Mouse (Mus musculus) embryonic facial prominence, embryonic 15.5 days (tissue): ENCODE data around the gene Lrrc4b. TPM values are rescaled to one million over a fixed set of nuclear protein-coding genes. Genes with fewer than 3 reads are reported as not detected.

Source experiments
- ATAC-seq: fragments of 200-750 bp; cut with Nextera tagmentation; 2 replicates; pipeline ENCODE4 v1.8.0; 2017; ENCODE audit warnings: low read depth, moderate TSS enrichment; ENCODE audit not compliant: insufficient number of reproducible peaks, low FRiP score, low TSS enrichment
- H3K27ac ChIP-seq: fragments of 300-500 bp; sonication (generic); replicated peaks from 2 replicates; pipeline ENCODE4 v1.5.1; 2015; ENCODE audit warnings: mild to moderate bottlenecking, inconsistent platforms
- H3K27me3 ChIP-seq: fragments of 300-500 bp; sonication (generic); 2 replicates; pipeline ENCODE4 v1.6.1; 2015; ENCODE audit warnings: inconsistent platforms
- H3K36me3 ChIP-seq: fragments of 300-500 bp; sonication (generic); 2 replicates; pipeline ENCODE4 v1.6.1; 2015; ENCODE audit warnings: mild to moderate bottlenecking, inconsistent platforms
- H3K4me1 ChIP-seq: fragments of 300-500 bp; sonication (generic); 2 replicates; pipeline ENCODE4 v1.6.1; 2015; ENCODE audit warnings: inconsistent platforms
- H3K4me2 ChIP-seq: fragments of 300-500 bp; sonication (generic); replicated peaks from 2 replicates; pipeline ENCODE4 v1.6.1; 2015; ENCODE audit warnings: mild to moderate bottlenecking, inconsistent platforms
- H3K4me3 ChIP-seq: fragments of 300-500 bp; sonication (generic); replicated peaks from 2 replicates; pipeline ENCODE4 v1.5.1; 2015; ENCODE audit warnings: mild to moderate bottlenecking, inconsistent platforms
- H3K9ac ChIP-seq: fragments of 300-500 bp; sonication (generic); 2 replicates; pipeline ENCODE4 v1.6.1; 2015; ENCODE audit warnings: inconsistent platforms
- H3K9me3 ChIP-seq: fragments of 300-500 bp; sonication (generic); replicated peaks from 2 replicates; pipeline ENCODE4 v1.6.1; 2016; ENCODE audit warnings: inconsistent platforms
- WGBS: fragments of 180-500 bp; shearing (Covaris S2); methylation state at CpG from one replicate; pipeline ENCODE4 v1.1.7; 2015; 5-methylcytosine and 5-hydroxymethylcytosine counted together
- polyA plus RNA-seq: library from polyadenylated mRNA; unstranded; fragments of >200 nt; fragmentation: Nextera tagmentation; extraction: Ambion mirVana; gene quantifications from 2 replicates; pipeline ENCODE4 v1.2.1, GENCODE M21; 2015

The Lrrc4b gene
- polyA plus RNA-seq, 1 experiment from 2014 or later = 1.3 TPM

GRCm38 (mm10) chr7:44465111-44465510 is 36.3 kb downstream of the Lrrc4b start, which contains the start of gene Aspdh:
TSS of gene Aspdh (plus strand) at chr7:44465391.
- 65% methylated on average over 2 of the region's 2 CpGs for WGBS
- Histone ChIP-seq H3K4me2 (no peak within 1 kb of the TSS), H3K27ac (no peak within 1 kb of the TSS), H3K36me3 (peaks cover 4% of the 10 kb centered on the region), H3K4me3 (no peak within 1 kb of the TSS), H3K9me3 (no peaks in the 10 kb centered on the region), H3K9ac (no peak within 1 kb of the TSS), H3K4me1 (peaks cover 25% of the 10 kb centered on the region), H3K27me3 (peaks cover 45% of the 10 kb centered on the region)
- ATAC-seq = no peak

GRCm38 (mm10) chr7:44466006-44466887 is 37.4 kb downstream of the Lrrc4b start:
- Histone ChIP-seq H3K27ac (no peak overlapping the region), H3K27me3 (peaks cover 34% of the 10 kb centered on the region), H3K9me3 (no peaks in the 10 kb centered on the region), H3K4me1 (peaks cover 25% of the 10 kb centered on the region), H3K36me3 (peaks cover 4% of the 10 kb centered on the region), H3K4me3 (no peak overlapping the region), H3K9ac (no peak overlapping the region), H3K4me2 (no peak overlapping the region)
- 71% methylated on average over 10 of the region's 10 CpGs for whole genome bisulfite sequencing
- ATAC-seq = no peak

- ATAC-seq = no peak
- H3K36me3 ChIP-seq = peaks cover 4% of the 10 kb centered on the region; the same call in 1 of the 2 replicates
- H3K27ac ChIP-seq = no peak overlapping the region
- 84% methylated on average over 16 of the region's 16 CpGs for WGBS
- H3K4me3 ChIP-seq = peak overlapping the region; percentile 86; the same call in 1 of the 2 replicates
- H3K9ac ChIP-seq = no peak overlapping the region
- no peaks in the 10 kb centered on the region for H3K9me3 ChIP-seq
- H3K4me2 ChIP-seq = peak overlapping the region; percentile 61
- H3K4me1 ChIP-seq = peaks cover 28% of the 10 kb centered on the region
- peaks cover 27% of the 10 kb centered on the region for H3K27me3 ChIP-seq
These were observed 38.1 kb downstream of the Lrrc4b start for GRCm38 (mm10) chr7:44466888-44467311.

- Histone ChIP-seq H3K27ac (peak within 1 kb of the TSS; percentile 85), H3K4me2 (peak within 1 kb of the TSS; percentile 61), H3K9ac (peak within 1 kb of the TSS; percentile 82), H3K36me3 (peaks cover 4% of the 10 kb centered on the region; the same call in 1 of the 2 replicates), H3K27me3 (peaks cover 17% of the 10 kb centered on the region), H3K9me3 (no peaks in the 10 kb centered on the region), H3K4me1 (peaks cover 31% of the 10 kb centered on the region), H3K4me3 (peak within 1 kb of the TSS; percentile 86)
- under 1% methylated on average over 42 of the region's 42 CpGs for WGBS
- peak; percentile 92 for ATAC-seq
These were observed 39.1 kb downstream of the Lrrc4b start, which contains the start of gene Josd2 for GRCm38 (mm10) chr7:44467811-44468411. TSS of gene Josd2 (plus strand) at chr7:44467980.

- Histone ChIP-seq H3K9me3 (no peaks in the 10 kb centered on the region), H3K27ac (no peak overlapping the region), H3K4me2 (peak overlapping the region; percentile 61), H3K27me3 (peaks cover 12% of the 10 kb centered on the region), H3K4me1 (peaks cover 36% of the 10 kb centered on the region), H3K36me3 (peaks cover 4% of the 10 kb centered on the region; the same call in 1 of the 2 replicates), H3K4me3 (peak overlapping the region; percentile 86), H3K9ac (peak overlapping the region; percentile 82)
- no peak for ATAC-seq
- 63% methylated on average over 15 of the region's 15 CpGs for WGBS
These were observed 39.9 kb downstream of the Lrrc4b start for GRCm38 (mm10) chr7:44468644-44469285.

GRCm38 (mm10) chr7:44469677-44470675 is 41.2 kb downstream of the Lrrc4b start:
- 89% methylated on average over 16 of the region's 16 CpGs for WGBS
- Histone ChIP-seq H3K4me1 (peaks cover 43% of the 10 kb centered on the region), H3K9me3 (no peaks in the 10 kb centered on the region), H3K27ac (no peak overlapping the region), H3K4me2 (no peak overlapping the region), H3K36me3 (peaks cover 4% of the 10 kb centered on the region; the same call in 1 of the 2 replicates), H3K9ac (no peak overlapping the region), H3K27me3 (peaks cover 11% of the 10 kb centered on the region), H3K4me3 (no peak overlapping the region)
- ATAC-seq = no peak

- peaks cover 47% of the 10 kb centered on the region for H3K4me1 ChIP-seq
- no peaks in the 10 kb centered on the region for H3K9me3 ChIP-seq
- no peak overlapping the region for H3K4me3 ChIP-seq
- ATAC-seq = no peak
- H3K4me2 ChIP-seq = no peak overlapping the region
- H3K36me3 ChIP-seq = peaks cover 4% of the 10 kb centered on the region; the same call in 1 of the 2 replicates
- no peak overlapping the region for H3K9ac ChIP-seq
- H3K27ac ChIP-seq = peak overlapping the region; percentile 8; the same call in 1 of the 2 replicates
- peaks cover 19% of the 10 kb centered on the region for H3K27me3 ChIP-seq
- 80% methylated on average over 16 of the region's 16 CpGs for WGBS
These were observed 42.1 kb downstream of the Lrrc4b start for GRCm38 (mm10) chr7:44470696-44471612.

- Histone ChIP-seq H3K27ac (peak overlapping the region; percentile 51; the same call in 1 of the 2 replicates), H3K27me3 (peaks cover 24% of the 10 kb centered on the region), H3K4me1 (peaks cover 45% of the 10 kb centered on the region), H3K9me3 (no peaks in the 10 kb centered on the region), H3K4me2 (no peak overlapping the region), H3K4me3 (no peak overlapping the region), H3K9ac (no peak overlapping the region), H3K36me3 (peaks cover 4% of the 10 kb centered on the region; the same call in 1 of the 2 replicates)
- 29% methylated on average over 6 of the region's 6 CpGs for WGBS
- ATAC-seq = peak; percentile 12; the same call in 1 of the 2 replicates
These were observed 43.2 kb downstream of the Lrrc4b start for GRCm38 (mm10) chr7:44471880-44472557.

- Histone ChIP-seq H3K9ac (no peak overlapping the region), H3K4me2 (no peak overlapping the region), H3K4me1 (peaks cover 41% of the 10 kb centered on the region), H3K9me3 (no peaks in the 10 kb centered on the region), H3K27me3 (peaks cover 26% of the 10 kb centered on the region), H3K27ac (peak overlapping the region; percentile 51; the same call in 1 of the 2 replicates), H3K36me3 (peaks cover 4% of the 10 kb centered on the region; the same call in 1 of the 2 replicates), H3K4me3 (no peak overlapping the region)
- WGBS = 0% methylated on average over 1 of the region's 1 CpGs
- ATAC-seq = peak; percentile 1; the same call in 1 of the 2 replicates
These were observed 43.7 kb downstream of the Lrrc4b start for GRCm38 (mm10) chr7:44472558-44472885.
